Mouse (Mus musculus) bone marrow, adult 2 months (tissue): ENCODE data around the gene Arl6ip1.

Experiments used
- CTCF ChIP-seq: fragments of 200-500 bp; IDR thresholded peaks from 2 replicates; pipeline ENCODE4 v1.5.1; 2011; ENCODE audit warnings: low read length, control low read depth; ENCODE audit not compliant: control insufficient read depth, insufficient read depth
- POLR2A ChIP-seq: fragments of 200-500 bp; IDR thresholded peaks from 2 replicates; pipeline ENCODE4 v1.6.1; 2011; ENCODE audit warnings: low read depth, mild to moderate bottlenecking, control low read depth, low read length, borderline replicate concordance; ENCODE audit not compliant: control insufficient read depth

DNA sequence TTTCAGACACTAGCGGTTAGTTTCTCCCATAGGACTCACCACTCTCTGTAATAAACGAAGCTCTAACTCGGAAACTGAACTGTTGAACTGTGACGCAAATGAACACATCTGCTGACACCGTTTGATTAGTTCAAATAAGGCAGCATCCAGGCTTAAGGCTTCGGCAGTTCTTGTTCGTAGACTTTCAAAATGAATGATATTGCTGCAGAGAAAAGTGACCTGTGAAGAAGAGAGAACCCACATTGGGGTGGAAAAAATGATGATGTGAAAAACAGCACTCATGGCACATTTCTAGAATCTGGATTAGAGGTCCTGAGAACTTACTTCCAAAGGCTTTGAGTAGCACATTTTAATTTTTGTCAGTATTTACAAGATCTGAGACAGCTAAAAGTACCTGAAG, 11.8 kb upstream of the Arl6ip1 start:
- TF ChIP-seq CTCF (no peak), POLR2A (no peak)
